Mouse (Mus musculus) hindbrain, postnatal 0 days (tissue): ENCODE measurements around the gene Riox2. TPM values are rescaled to one million over a fixed set of nuclear protein-coding genes. Genes with fewer than 3 reads are reported as not detected.

Experiments
- ATAC-seq: fragments of 200-750 bp; cut with Nextera tagmentation; 2 replicates; pipeline ENCODE4 v1.8.0; 2017; ENCODE audit warnings: mild to moderate bottlenecking, moderate TSS enrichment, moderate library complexity
- DNase-seq: peaks from one replicate; pipeline ENCODE4 v3.0.0-alpha.2; 2015; ENCODE audit warnings: low spot score
- H3K27ac ChIP-seq: fragments of 300-500 bp; sonication (generic); 2 replicates; pipeline ENCODE4 v1.5.1; 2014; ENCODE audit warnings: mild to moderate bottlenecking
- H3K27me3 ChIP-seq: fragments of 300-500 bp; sonication (generic); 2 replicates; pipeline ENCODE4 v1.6.1; 2014; ENCODE audit warnings: low read length, mixed read lengths; ENCODE audit not compliant: insufficient read depth
- H3K36me3 ChIP-seq: fragments of 300-500 bp; sonication (generic); 2 replicates; pipeline ENCODE4 v1.6.1; 2014; ENCODE audit warnings: low read length, mixed read lengths; ENCODE audit not compliant: insufficient read depth
- H3K4me1 ChIP-seq: fragments of 300-500 bp; sonication (generic); 2 replicates; pipeline ENCODE4 v1.6.1; 2014; ENCODE audit warnings: antibody characterized with exemption, low read length, mixed read lengths; ENCODE audit not compliant: insufficient read depth
- H3K4me2 ChIP-seq: fragments of 300-500 bp; sonication (generic); 2 replicates; pipeline ENCODE4 v1.6.1; 2014; ENCODE audit warnings: low read depth, mild to moderate bottlenecking, low read length, moderate library complexity, mixed read lengths
- H3K4me3 ChIP-seq: fragments of 300-500 bp; sonication (generic); 2 replicates; pipeline ENCODE4 v1.5.1; 2014; ENCODE audit warnings: low read length
- H3K9ac ChIP-seq: fragments of 300-500 bp; sonication (generic); replicated peaks from 2 replicates; pipeline ENCODE4 v1.6.1; 2014; ENCODE audit warnings: mild to moderate bottlenecking, low read length, moderate library complexity, mixed read lengths
- H3K9me3 ChIP-seq: fragments of 300-500 bp; sonication (generic); 2 replicates; pipeline ENCODE4 v1.6.1; 2016; ENCODE audit warnings: low read length, mixed read lengths
- CTCF ChIP-seq: IDR thresholded peaks from 2 replicates; pipeline ENCODE4 v1.5.1; 2016; ENCODE audit warnings: antibody characterized with exemption, control low read depth, low read depth
- WGBS: fragments of 180-500 bp; shearing (Covaris S2); extraction: QIAGEN DNeasy Blood & Tissue Kit; methylation state at CpG from one replicate; pipeline ENCODE4 v1.1.7; 2014; 5-methylcytosine and 5-hydroxymethylcytosine counted together
- polyA plus RNA-seq: library from polyadenylated mRNA; unstranded; fragments of >200 nt; fragmentation: Nextera tagmentation; extraction: Ambion mirVana; gene quantifications from 2 replicates; pipeline ENCODE4 v1.2.1, GENCODE M21; 2015
- total RNA-seq: library from RNA; depleted of rRNA; stranded (reverse); fragments of >200 nt; gene quantifications from 2 replicates; pipeline ENCODE4 v1.2.3, GENCODE M21; 2014

The Riox2 gene
- total and polyA plus RNA-seq, 2 experiments from 2014 or later = 8.1 to 11.1 TPM

DNA sequence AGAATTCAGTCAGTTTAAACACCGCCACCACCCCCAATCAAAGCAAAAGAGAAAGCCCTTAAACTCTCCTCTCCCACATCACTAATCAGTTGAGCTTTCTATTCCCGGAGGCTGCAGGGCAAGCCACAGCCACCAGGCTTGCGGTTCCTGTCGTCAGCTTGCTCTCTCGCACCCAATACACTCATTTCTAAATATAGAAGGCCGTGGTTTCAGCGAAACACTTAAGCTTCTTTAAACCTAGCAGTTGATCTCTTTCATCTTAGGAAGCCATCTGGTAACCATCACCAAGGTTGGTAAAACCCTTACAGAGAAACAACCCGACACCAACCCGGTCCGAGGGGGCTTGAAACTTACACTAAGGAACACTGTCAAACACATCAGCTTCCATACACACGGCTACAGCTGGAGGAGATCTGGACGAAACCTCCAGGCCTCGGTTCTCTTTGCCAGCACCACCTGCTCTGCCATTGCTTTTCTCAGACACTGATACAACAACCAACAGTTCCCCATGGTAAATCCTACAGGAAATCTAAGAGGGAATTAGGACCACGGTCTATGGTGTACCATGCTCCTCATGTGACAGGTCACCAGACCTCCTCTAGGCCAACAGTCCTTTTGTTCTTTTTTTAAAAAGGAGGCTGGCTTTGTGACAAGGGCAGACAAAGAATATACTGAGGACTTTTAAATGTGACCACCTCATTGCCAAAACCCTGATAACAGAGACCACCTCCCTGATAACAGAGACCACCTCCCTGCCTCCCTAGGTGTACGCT is 46.1 kb downstream of the Riox2 start:
- DNase-seq (no peak), ATAC-seq (no peak)
- Histone ChIP-seq H3K4me2 (no peak overlapping the region), H3K9me3 (no peaks in the 10 kb centered on the region), H3K4me3 (no peak overlapping the region), H3K9ac (no peak overlapping the region), H3K27ac (no peak overlapping the region), H3K4me1 (no peaks in the 10 kb centered on the region), H3K27me3 (no peaks in the 10 kb centered on the region), H3K36me3 (no peaks in the 10 kb centered on the region)
- no peak for TF ChIP-seq CTCF
- 86% methylated on average over 15 of the region's 15 CpGs for WGBS

DNA sequence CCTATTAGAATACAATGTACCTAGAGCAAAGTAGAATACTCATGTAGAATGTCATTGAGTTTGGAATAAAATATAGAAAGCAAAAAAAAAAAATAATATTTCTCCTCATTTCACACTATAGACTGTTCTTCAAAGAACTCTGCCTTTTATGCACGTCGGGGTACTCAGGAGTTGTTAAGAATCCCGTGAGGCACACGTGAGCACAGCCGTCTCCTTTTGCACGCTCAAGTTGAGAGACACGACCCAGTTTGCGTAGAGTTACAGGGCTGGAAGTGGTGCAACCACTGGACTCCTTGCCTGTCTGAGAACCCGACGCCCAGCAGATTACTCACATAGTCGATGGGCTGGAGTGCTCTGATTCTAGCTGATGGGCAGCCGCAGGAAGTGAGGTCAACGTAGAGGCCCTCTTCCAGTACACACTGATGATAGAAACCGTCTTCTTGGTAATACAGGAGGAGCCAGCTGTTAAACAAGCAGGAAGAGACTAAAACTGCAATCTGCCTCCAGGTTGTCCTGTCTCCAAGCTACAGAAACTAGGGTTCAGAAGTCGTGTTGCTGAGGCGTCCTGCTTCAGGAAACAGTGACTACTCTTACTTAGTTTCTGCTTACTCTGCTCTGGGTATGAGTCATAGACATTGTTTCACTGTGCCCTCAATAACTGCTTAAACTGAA is 50.3 kb downstream of the Riox2 start:
- 92% methylated on average over 16 of the region's 16 CpGs for WGBS
- TF ChIP-seq CTCF = no peak
- H3K4me1 ChIP-seq = no peaks in the 10 kb centered on the region
- H3K4me3 ChIP-seq = no peak overlapping the region
- ATAC-seq (no peak), DNase-seq (no peak)
- H3K9ac ChIP-seq = no peak overlapping the region
- no peaks in the 10 kb centered on the region for H3K9me3 ChIP-seq
- no peak overlapping the region for H3K4me2 ChIP-seq
- H3K27me3 ChIP-seq = no peaks in the 10 kb centered on the region
- no peak overlapping the region for H3K27ac ChIP-seq
- H3K36me3 ChIP-seq = no peaks in the 10 kb centered on the region

DNA sequence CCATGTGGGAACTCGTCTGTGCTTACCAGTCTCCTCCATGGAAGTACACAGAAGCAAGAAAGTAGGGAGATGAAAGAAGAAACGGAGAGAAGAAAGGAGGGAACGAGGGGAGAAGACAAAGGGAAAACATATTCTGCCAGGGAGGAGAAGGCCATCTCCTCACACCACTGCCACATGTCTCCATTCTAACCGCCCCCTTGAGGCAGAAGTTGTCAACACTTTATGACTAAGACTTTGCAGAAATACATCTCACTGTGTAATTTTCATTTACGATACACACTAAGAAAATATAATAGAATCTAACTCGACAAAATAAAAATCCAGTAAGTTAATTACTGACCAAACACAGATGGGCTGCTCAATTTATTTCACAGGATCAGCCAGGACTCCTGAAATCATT is 55.4 kb downstream of the Riox2 start:
- no peaks in the 10 kb centered on the region for H3K9me3 ChIP-seq
- H3K27ac ChIP-seq = no peak overlapping the region
- no peaks in the 10 kb centered on the region for H3K27me3 ChIP-seq
- DNase-seq = no peak
- ATAC-seq = no peak
- no peaks in the 10 kb centered on the region for H3K36me3 ChIP-seq
- no peak overlapping the region for H3K4me3 ChIP-seq
- 90% methylated on average over 6 of the region's 6 CpGs for WGBS
- TF ChIP-seq CTCF = no peak
- H3K4me2 ChIP-seq = no peak overlapping the region
- H3K4me1 ChIP-seq = no peaks in the 10 kb centered on the region
- no peak overlapping the region for H3K9ac ChIP-seq

DNA sequence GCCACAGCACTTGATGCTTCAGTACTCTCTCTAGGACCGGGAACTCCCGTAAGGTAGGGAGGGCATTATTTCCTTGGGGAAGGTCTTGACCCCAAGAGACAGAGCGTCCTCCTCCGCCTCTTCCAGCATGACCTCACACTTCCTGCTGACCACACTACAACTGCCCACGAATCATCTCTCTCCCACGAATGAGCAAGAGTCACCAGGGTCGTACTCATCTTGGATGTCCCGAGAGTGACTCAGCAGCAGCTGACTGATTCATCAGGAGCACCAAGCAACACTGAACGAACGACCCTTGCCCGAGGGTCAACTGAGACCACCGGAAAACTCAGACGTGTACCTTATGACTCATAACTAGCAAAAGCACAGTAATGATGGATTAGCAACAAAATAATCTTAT is 58.0 kb downstream of the Riox2 start:
- 89% methylated on average over 13 of the region's 13 CpGs for WGBS
- no peak for ATAC-seq

DNA sequence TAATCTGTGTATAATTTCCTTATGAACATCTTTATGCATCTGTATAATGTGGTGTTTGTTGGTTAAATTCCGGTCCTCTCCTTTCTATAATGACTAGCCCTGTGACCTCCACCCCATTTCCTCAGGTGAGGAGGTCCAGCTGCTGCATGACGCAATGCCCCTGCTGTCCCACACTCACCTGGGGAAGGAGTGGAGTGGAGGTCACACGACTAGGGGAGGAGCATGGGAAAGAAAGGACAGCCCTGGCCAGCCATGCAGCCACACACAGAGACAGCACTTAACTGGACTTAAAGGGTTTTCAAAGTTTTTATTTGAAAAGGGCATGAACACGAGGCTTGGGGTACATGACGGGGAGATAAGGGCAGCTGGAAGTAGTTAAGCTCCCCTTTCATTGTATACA is 59.7 kb downstream of the Riox2 start:
- Histone ChIP-seq H3K4me1 (no peaks in the 10 kb centered on the region), H3K27me3 (no peaks in the 10 kb centered on the region), H3K9ac (no peak overlapping the region), H3K4me2 (no peak overlapping the region), H3K4me3 (no peak overlapping the region), H3K9me3 (no peaks in the 10 kb centered on the region), H3K36me3 (no peaks in the 10 kb centered on the region), H3K27ac (no peak overlapping the region)
- DNase-seq (no peak), ATAC-seq (no peak)
- 87% methylated on average over 5 of the region's 5 CpGs for WGBS
- TF ChIP-seq CTCF = no peak

More for the DNA sequence above, 58.0 kb downstream of the Riox2 start:
- Histone ChIP-seq H3K4me3 (no peak overlapping the region), H3K4me2 (no peak overlapping the region), H3K27me3 (no peaks in the 10 kb centered on the region), H3K36me3 (no peaks in the 10 kb centered on the region), H3K27ac (no peak overlapping the region), H3K4me1 (no peaks in the 10 kb centered on the region), H3K9me3 (no peaks in the 10 kb centered on the region), H3K9ac (no peak overlapping the region)
- DNase-seq = no peak
- TF ChIP-seq CTCF = no peak

DNA sequence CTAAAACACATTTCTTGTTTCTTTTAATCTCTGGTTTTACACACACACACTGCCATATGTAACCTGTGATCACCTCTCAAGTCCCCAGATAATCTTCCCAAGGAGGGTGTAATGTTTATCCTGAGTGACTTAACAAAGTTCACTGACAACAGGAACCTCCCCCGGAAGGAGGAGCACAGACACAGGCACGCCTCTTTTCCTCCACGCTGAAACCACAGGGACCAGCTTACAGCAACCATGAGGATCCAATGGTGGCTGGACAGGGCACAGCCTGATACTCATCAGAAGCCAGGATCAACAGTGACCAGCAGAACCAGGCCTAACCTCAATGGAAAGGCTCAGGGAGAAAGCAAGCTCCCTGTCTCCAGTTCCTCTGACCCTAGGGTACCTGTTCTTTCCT is 61.0 kb downstream of the Riox2 start:
- WGBS = 46% methylated on average over 3 of the region's 3 CpGs
- Histone ChIP-seq H3K27ac (no peak overlapping the region), H3K4me2 (no peak overlapping the region), H3K27me3 (no peaks in the 10 kb centered on the region), H3K4me3 (no peak overlapping the region), H3K36me3 (no peaks in the 10 kb centered on the region), H3K9ac (no peak overlapping the region), H3K4me1 (no peaks in the 10 kb centered on the region), H3K9me3 (no peaks in the 10 kb centered on the region)
- TF ChIP-seq CTCF = no peak
- no peak for ATAC-seq
- DNase-seq = no peak

DNA sequence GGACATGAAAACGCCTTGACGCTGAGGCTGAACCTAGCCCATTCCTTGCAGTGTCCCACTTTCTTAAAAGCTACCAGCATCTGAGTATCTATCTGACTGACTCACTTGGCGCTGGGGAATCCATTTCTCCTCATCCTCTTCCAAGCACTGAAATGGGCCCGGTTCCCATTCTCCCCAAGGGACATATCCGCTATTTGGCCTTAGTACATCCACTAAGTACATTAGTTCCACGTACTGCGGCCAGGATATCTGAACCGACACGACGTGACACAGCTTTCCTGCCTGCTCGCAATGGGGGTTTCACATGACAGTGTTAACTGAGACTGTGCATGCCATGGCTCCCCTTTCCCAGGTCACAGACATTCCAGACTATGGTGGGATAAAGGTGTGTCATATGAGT is 62.8 kb downstream of the Riox2 start:
- WGBS = 74% methylated on average over 11 of the region's 11 CpGs
- H3K4me3 ChIP-seq = no peak overlapping the region
- no peak for ATAC-seq

More for the DNA sequence above, 62.8 kb downstream of the Riox2 start:
- Histone ChIP-seq H3K36me3 (no peaks in the 10 kb centered on the region), H3K9me3 (no peaks in the 10 kb centered on the region), H3K4me2 (no peak overlapping the region), H3K4me1 (no peaks in the 10 kb centered on the region), H3K27me3 (no peaks in the 10 kb centered on the region), H3K9ac (no peak overlapping the region), H3K27ac (no peak overlapping the region)
- no peak for TF ChIP-seq CTCF
- no peak for DNase-seq
